Mouse (Mus musculus) cerebellum, adult 2 months (tissue): Measurements from ENCODE around the gene AC140267.1. TPM values are rescaled to one million over a fixed set of nuclear protein-coding genes. Genes with fewer than 3 reads are reported as not detected.

Experiments used
- DNase-seq, 2 experiments: peaks; one replicate each; pipeline ENCODE4 v3.0.0; 2021
- H3K27ac ChIP-seq: fragments of 200-500 bp; 2 replicates; pipeline ENCODE4 v1.5.1; 2012; ENCODE audit warnings: low read length, control low read depth, inconsistent platforms; ENCODE audit not compliant: insufficient read depth
- H3K27me3 ChIP-seq: fragments of 200-500 bp; 2 replicates; pipeline ENCODE4 v1.6.1; 2012; ENCODE audit warnings: inconsistent platforms, mild to moderate bottlenecking, low read length, moderate library complexity; ENCODE audit not compliant: control insufficient read depth, insufficient read depth
- H3K4me1 ChIP-seq: fragments of 200-500 bp; 2 replicates; pipeline ENCODE4 v1.6.1; 2011; ENCODE audit warnings: low read length; ENCODE audit not compliant: control insufficient read depth, insufficient read depth
- H3K4me3 ChIP-seq: fragments of 200-500 bp; replicated peaks from 2 replicates; pipeline ENCODE3; 2011; ENCODE audit warnings: mild to moderate bottlenecking, low read depth, low read length, control low read depth; ENCODE audit not compliant: insufficient read depth
- CTCF ChIP-seq: fragments of 200-500 bp; IDR thresholded peaks from 2 replicates; pipeline ENCODE4 v1.5.1; 2011; ENCODE audit warnings: low read depth, mild to moderate bottlenecking, control low read depth, low read length, moderate library complexity, borderline replicate concordance; ENCODE audit not compliant: insufficient read depth
- POLR2A ChIP-seq: fragments of 200-500 bp; IDR thresholded peaks from 2 replicates; pipeline ENCODE4 v1.6.1; 2011; ENCODE audit warnings: low read length, control low read depth, borderline replicate concordance; ENCODE audit not compliant: insufficient read depth
- WGBS: fragments of 180-500 bp; shearing (Covaris S2); methylation state at CpG from one replicate; pipeline ENCODE4 v1.1.7; 2018; 5-methylcytosine and 5-hydroxymethylcytosine counted together
- polyA plus RNA-seq: library from polyadenylated mRNA; depleted of rRNA; stranded (reverse); fragments of >200 nt; gene quantifications from 2 replicates; pipeline ENCODE4 v1.2.3, GENCODE M21; 2012

AC140267.1 gene
- polyA plus RNA-seq, 1 experiment: not detected

GRCm38 (mm10) chr15:80203406-80203805 lies 32.2 kb upstream of the AC140267.1 start:
- no peaks in the 10 kb centered on the region for H3K27me3 ChIP-seq
- H3K4me1 ChIP-seq: peaks cover 46% of the 10 kb centered on the region
- no peak for TF ChIP-seq POLR2A
- no peak for TF ChIP-seq CTCF
- no peak overlapping the region for H3K4me3 ChIP-seq
- no peak overlapping the region for H3K27ac ChIP-seq
- no peak for DNase-seq
- 52% methylated on average over 4 of the region's 4 CpGs for WGBS

- Histone ChIP-seq H3K4me1 (peaks cover 46% of the 10 kb centered on the region), H3K27me3 (no peaks in the 10 kb centered on the region), H3K27ac (no peak overlapping the region), H3K4me3 (no peak overlapping the region)
- WGBS: 22% methylated on average over 3 of the region's 3 CpGs
- peak in 1 of 2 experiments; percentile 52 for DNase-seq
- no peak for TF ChIP-seq POLR2A
- no peak for TF ChIP-seq CTCF
These were observed 29.5 kb upstream of the AC140267.1 start for GRCm38 (mm10) chr15:80206057-80206565.

GRCm38 (mm10) chr15:80208446-80208845 lies 27.2 kb upstream of the AC140267.1 start:
- Histone ChIP-seq H3K4me1 (peaks cover 32% of the 10 kb centered on the region), H3K27ac (no peak overlapping the region), H3K4me3 (no peak overlapping the region), H3K27me3 (no peaks in the 10 kb centered on the region)
- TF ChIP-seq POLR2A (no peak), CTCF (no peak)
- no peak for DNase-seq
- 59% methylated on average over 4 of the region's 4 CpGs for WGBS

GRCm38 (mm10) chr15:80213688-80214087 lies 21.9 kb upstream of the AC140267.1 start:
- Histone ChIP-seq H3K4me1 (peaks cover 13% of the 10 kb centered on the region; the same call in 1 of the 2 replicates), H3K27me3 (no peaks in the 10 kb centered on the region), H3K27ac (no peak overlapping the region), H3K4me3 (no peak overlapping the region)
- no peak for DNase-seq
- TF ChIP-seq POLR2A: no peak
- TF ChIP-seq CTCF: no peak

- Histone ChIP-seq H3K27ac (no peak overlapping the region), H3K27me3 (no peaks in the 10 kb centered on the region), H3K4me3 (no peak overlapping the region), H3K4me1 (peaks cover 11% of the 10 kb centered on the region; the same call in 1 of the 2 replicates)
- WGBS: 26% methylated on average over 10 of the region's 10 CpGs
- peak; percentile 52 to 58 for DNase-seq
- no peak for TF ChIP-seq POLR2A
- TF ChIP-seq CTCF: peak; percentile 52; the same call in 1 of the 2 replicates
These were observed 19.7 kb upstream of the AC140267.1 start for GRCm38 (mm10) chr15:80215716-80216479.

GRCm38 (mm10) chr15:80216480-80216820 lies 19.2 kb upstream of the AC140267.1 start:
- TF ChIP-seq CTCF: no peak
- TF ChIP-seq POLR2A: no peak
- WGBS: 66% methylated on average over 9 of the region's 9 CpGs
- no peak overlapping the region for H3K4me3 ChIP-seq
- no peak overlapping the region for H3K27ac ChIP-seq
- H3K4me1 ChIP-seq: peaks cover 11% of the 10 kb centered on the region; the same call in 1 of the 2 replicates
- DNase-seq: no peak
- no peaks in the 10 kb centered on the region for H3K27me3 ChIP-seq

GRCm38 (mm10) chr15:80217476-80217875 lies 18.2 kb upstream of the AC140267.1 start:
- Histone ChIP-seq H3K27me3 (no peaks in the 10 kb centered on the region), H3K27ac (no peak overlapping the region), H3K4me1 (peaks cover 11% of the 10 kb centered on the region; the same call in 1 of the 2 replicates), H3K4me3 (no peak overlapping the region)
- TF ChIP-seq POLR2A (no peak), CTCF (no peak)
- no peak for DNase-seq
- 72% methylated on average over 10 of the region's 10 CpGs for WGBS

- DNase-seq: no peak
- Histone ChIP-seq H3K4me1 (peaks cover 11% of the 10 kb centered on the region; the same call in 1 of the 2 replicates), H3K27me3 (no peaks in the 10 kb centered on the region), H3K4me3 (no peak overlapping the region), H3K27ac (no peak overlapping the region)
- no peak for TF ChIP-seq CTCF
- no peak for TF ChIP-seq POLR2A
- 67% methylated on average over 14 of the region's 14 CpGs for WGBS
These were observed 16.4 kb upstream of the AC140267.1 start for GRCm38 (mm10) chr15:80219211-80219610.
